Mouse (Mus musculus) lung, adult 2 months (tissue): ENCODE measurements around the gene Dnmt3b. TPM values are rescaled to one million over a fixed set of nuclear protein-coding genes. Genes with fewer than 3 reads are reported as not detected.
"Not testable (repeated sequence)": the region's sequence is repeated elsewhere in the genome, so short reads cannot be mapped to it uniquely, and the experiment has no call there.

ENCODE experiments used
- DNase-seq: peaks from one replicate; pipeline ENCODE4 v3.0.0; 2022
- H3K4me1 ChIP-seq: fragments of 200-500 bp; 2 replicates; pipeline ENCODE4 v1.6.1; 2011; ENCODE audit warnings: low read length; ENCODE audit not compliant: control insufficient read depth, insufficient read depth
- H3K4me3 ChIP-seq: fragments of 200-500 bp; replicated peaks from 2 replicates; pipeline ENCODE3; 2011; ENCODE audit warnings: low read depth, mild to moderate bottlenecking, control low read depth, low read length; ENCODE audit errors: extremely low read depth
- CTCF ChIP-seq: fragments of 200-500 bp; IDR thresholded peaks from 2 replicates; pipeline ENCODE4 v1.5.1; 2011; ENCODE audit warnings: mild to moderate bottlenecking, low read length, control low read depth; ENCODE audit not compliant: insufficient read depth
- POLR2A ChIP-seq: fragments of 200-500 bp; IDR thresholded peaks from 2 replicates; pipeline ENCODE4 v1.6.1; 2011; ENCODE audit warnings: low read depth, mild to moderate bottlenecking, control low read depth, low read length, borderline replicate concordance; ENCODE audit errors: extremely low read depth
- WGBS: fragments of 180-500 bp; shearing (Covaris S2); methylation state at CpG from one replicate; pipeline ENCODE4 v1.1.7; 2018; 5-methylcytosine and 5-hydroxymethylcytosine counted together
- polyA plus RNA-seq: library from polyadenylated mRNA; depleted of rRNA; stranded (reverse); fragments of >200 nt; gene quantifications from 2 replicates; pipeline ENCODE4 v1.2.3, GENCODE M21; 2012

Dnmt3b gene
- polyA plus RNA-seq, 1 experiment, result 3.3 TPM

DNA sequence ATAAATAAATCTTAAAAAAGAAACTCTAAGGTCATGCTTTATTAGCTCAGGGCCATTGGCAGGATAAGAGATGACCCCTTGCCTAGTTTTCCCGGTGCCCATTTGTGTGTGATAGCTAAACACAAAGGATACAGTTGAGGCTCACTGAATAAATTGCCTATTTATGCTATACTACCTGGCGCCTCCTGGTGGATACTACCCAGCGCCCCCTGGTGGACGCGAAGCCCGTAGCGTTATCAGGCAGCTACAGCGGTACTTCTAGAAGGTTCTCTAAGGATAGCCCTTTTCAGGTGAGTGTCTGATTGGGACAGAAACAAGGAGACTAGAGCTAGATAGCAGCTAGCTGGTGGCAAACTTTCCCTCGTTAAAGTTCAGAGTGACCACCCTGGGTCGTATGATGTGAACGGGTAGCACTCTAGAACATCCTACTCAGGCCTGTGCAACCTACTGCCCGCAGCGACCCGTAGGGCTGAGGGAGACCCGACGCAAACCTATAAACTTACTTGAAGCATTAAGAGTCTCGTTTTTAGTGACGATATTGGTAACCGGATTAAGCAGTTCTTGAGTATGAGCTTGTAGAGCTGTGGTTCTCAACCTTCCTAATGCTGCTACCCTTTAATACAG is 45.3 kb downstream of the Dnmt3b start:
- TF ChIP-seq POLR2A, result no peak
- TF ChIP-seq CTCF, result peak; percentile 75
- WGBS, result 66% methylated on average over 19 of the region's 19 CpGs
- H3K4me1 ChIP-seq, result no peaks in the 10 kb centered on the region
- H3K4me3 ChIP-seq, result no peak overlapping the region
- peak; percentile 55 for DNase-seq

DNA sequence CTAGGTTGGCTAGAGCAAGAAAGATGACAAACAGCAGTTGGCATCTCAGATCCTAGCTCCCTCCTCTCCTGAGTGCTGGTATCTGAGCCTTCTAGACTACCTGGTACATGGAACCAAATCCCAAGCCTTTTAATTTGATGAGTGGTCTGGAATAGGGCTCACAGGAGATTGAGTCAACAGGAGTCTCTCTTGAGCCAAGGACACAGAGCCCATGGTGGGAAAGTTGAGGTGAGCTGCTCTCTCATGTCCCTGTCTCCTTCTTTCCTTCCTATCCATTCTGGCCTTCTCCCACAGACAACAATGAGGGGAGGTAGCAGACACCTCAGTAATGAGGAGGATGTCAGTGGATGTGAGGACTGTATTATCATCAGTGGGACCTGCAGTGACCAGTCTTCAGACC is 47.1 kb downstream of the Dnmt3b start, which contains the start of gene Dnmt3c:
TSS of gene Dnmt3c (plus strand) at position 301 of the 400 bp plus-strand sequence.
- no peak for TF ChIP-seq POLR2A
- Histone ChIP-seq H3K4me3 (no peak within 1 kb of the TSS), H3K4me1 (no peaks in the 10 kb centered on the region)
- no peak for DNase-seq

DNA sequence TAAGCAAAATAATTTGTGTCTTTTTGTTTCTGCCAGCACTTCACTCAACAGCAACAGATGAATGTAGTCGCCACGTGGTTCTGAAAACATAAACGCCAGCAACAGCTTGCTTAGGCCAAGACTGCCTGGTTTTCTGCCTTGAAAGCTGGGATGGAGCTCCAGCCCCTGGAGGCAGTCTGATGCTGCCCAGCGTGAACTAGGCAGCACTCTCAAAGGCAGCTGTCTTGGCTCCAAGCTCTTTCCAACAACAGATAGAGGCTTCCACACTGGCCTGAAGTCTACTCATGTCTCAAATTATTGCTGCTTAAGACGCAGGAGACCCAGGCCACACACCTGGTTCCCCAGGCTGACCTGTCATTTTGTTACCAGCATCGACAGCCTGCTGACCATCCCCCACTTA is 54.1 kb downstream of the Dnmt3b start:
- DNase-seq, result no peak
- 61% methylated on average over 6 of the region's 6 CpGs for WGBS
- Histone ChIP-seq H3K4me3 (no peak overlapping the region), H3K4me1 (no peaks in the 10 kb centered on the region)
- no peak for TF ChIP-seq POLR2A
- TF ChIP-seq CTCF, result no peak

- no peak for TF ChIP-seq POLR2A
- peak; percentile 54 for TF ChIP-seq CTCF
- 40% methylated on average over 8 of the region's 8 CpGs for WGBS
- Histone ChIP-seq H3K4me1 (no peaks in the 10 kb centered on the region), H3K4me3 (no peak overlapping the region)
- DNase-seq, result peak; percentile 9
These were observed 61.6 kb downstream of the Dnmt3b start for GRCm38 (mm10) chr2:153710701-153711330.

- TF ChIP-seq CTCF (no peak), POLR2A (no peak)
- 47% methylated on average over 3 of the region's 3 CpGs for WGBS
- Histone ChIP-seq H3K4me3 (no peak overlapping the region), H3K4me1 (no peaks in the 10 kb centered on the region)
- DNase-seq, result peak; percentile 25
These were observed 63.4 kb downstream of the Dnmt3b start for GRCm38 (mm10) chr2:153712646-153713091.

DNA sequence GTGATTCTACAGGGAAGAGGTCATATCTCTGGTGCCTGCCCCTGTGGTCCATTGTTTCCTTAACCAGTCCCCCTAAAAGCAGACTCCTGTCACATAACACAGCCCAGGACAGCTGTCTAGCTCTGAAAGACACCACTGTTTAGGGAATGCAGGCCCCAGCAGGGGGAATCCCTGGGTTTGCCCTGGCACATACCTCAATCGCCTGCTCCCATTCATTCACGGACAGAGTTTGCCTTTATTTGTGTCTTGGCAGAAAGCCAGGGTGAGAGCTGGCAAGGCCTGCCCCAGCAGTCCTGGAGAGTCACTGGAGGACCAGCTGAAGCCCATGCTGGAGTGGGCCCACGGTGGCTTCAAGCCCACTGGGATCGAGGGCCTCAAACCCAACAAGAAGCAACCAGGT is 64.0 kb downstream of the Dnmt3b start:
- no peak overlapping the region for H3K4me3 ChIP-seq
- peak; percentile 52 for DNase-seq
- no peak for TF ChIP-seq CTCF
- TF ChIP-seq POLR2A, result no peak
- WGBS, result 28% methylated on average over 4 of the region's 4 CpGs
- H3K4me1 ChIP-seq, result no peaks in the 10 kb centered on the region

DNA sequence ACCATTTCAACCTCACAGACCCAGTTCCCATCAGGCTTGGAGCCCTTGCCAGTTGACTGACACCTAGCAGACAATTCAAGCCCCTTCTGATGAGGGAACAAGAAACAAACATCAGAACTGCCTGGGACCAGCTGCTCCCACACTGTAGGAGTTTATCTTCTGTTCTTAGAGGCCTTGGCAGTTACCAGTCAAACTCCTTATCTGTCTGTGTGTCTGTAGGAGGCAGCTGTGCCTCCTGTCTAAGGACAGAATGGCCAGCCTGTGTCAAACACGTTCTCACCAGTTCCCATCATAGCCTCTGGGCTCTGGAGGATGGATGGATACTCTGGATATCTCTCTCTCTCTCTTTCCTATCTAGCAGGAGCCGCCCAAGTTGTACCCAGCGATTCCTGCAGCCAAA is 68.6 kb downstream of the Dnmt3b start:
- DNase-seq, H3K4me3 ChIP-seq, H3K4me1 ChIP-seq: not testable (repeated sequence)
- whole genome bisulfite sequencing, result 63% methylated on average over 3 of the region's 3 CpGs

DNA sequence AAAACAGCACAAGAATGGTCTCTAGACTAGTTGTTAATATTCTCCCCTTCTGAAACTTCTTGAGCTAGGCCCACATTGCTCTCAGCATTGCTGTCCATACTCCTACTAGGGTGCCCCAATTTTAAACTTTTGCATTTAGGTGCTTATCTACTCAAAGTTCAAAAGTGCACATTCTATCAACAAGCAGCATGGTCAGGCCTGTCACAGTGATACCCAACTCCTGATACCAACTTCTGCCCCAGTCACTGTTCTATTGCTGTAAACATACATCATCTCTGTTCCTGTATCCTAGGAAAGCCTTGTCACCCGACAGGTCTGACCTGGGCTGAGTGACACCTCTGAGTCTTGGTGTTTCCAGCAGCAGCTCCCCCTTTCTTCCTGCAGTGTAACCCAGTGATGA is 73.8 kb downstream of the Dnmt3b start:
- no peaks in the 10 kb centered on the region for H3K4me1 ChIP-seq
- H3K4me3 ChIP-seq, result no peak overlapping the region
- WGBS, result 59% methylated on average over 1 of the region's 1 CpGs
- DNase-seq, result no peak
- no peak for TF ChIP-seq POLR2A
- no peak for TF ChIP-seq CTCF

DNA sequence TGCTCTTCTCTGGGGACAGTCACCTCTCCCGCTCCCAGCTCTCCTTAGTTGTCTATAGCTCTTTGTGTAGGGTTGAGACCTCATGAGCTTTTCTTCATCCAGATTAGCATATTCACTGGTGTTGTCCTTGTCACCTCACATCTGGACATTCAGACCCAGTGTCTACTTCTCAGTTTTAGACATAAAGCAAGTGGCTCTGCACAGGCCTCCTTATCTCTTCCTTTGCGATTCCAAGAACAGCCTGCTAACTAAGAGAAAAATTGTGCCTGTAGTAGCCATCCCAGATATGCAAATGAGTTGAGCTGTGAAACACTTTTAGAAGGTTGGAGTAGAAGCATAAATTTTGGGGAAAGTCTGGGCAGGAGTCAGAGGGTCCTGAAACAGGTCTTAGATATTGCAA is 75.2 kb downstream of the Dnmt3b start:
- Histone ChIP-seq H3K4me3 (no peak overlapping the region), H3K4me1 (no peaks in the 10 kb centered on the region)
- DNase-seq, result no peak
- 85% methylated on average over 2 of the region's 2 CpGs for WGBS
- no peak for TF ChIP-seq CTCF
- no peak for TF ChIP-seq POLR2A

- H3K4me3 ChIP-seq, result no peak overlapping the region
- H3K4me1 ChIP-seq, result no peaks in the 10 kb centered on the region
- TF ChIP-seq POLR2A, result no peak
- TF ChIP-seq CTCF, result no peak
- 82% methylated on average over 2 of the region's 2 CpGs for WGBS
- DNase-seq, result no peak
These were observed 75.6 kb downstream of the Dnmt3b start for GRCm38 (mm10) chr2:153724871-153725270.
